Mouse (Mus musculus): Measurements from ENCODE around the gene Tnrc6b. TPM values are rescaled to one million over a fixed set of nuclear protein-coding genes. Genes with fewer than 3 reads are reported as not detected.
A peak's percentile ranks its signal among the peaks of the same experiment; 100 is the strongest.

Tnrc6b gene
- polyA plus RNA-seq, 1 experiment from 2014 or later = 24.9 TPM

DNA sequence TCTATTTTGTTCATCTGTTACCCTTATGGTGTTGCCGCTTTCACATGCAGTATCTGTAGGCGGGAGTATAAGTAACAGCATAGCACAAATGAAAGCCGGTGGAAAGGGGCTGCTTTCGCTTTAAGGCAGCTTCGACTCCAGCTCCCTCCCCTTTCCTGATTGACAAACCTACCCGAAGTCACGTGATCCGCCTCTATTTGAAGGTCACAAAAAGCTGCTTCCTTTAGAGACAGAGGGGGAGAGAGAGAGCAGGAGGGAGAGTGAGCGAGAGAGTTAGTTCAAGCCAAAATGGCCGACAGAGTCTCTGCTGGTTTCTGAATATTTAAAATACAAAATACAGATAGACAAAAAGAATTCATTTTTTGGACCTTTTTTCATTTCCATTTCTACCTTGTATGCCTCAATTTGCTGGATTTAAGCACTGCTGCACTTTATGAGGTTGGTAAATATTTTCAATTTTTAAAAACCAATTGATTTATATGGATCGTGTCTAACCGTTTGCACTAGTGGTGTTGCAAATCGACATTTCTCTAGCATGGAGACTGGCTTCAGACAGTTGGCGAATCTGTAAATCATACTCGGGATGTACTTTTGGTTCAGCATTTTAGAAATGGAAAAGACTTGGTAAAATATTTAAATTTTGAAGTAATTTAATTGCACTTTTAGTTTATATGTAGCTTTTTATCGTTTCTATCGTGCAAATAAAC, 87.4 kb downstream of the Tnrc6b start:
- Histone ChIP-seq H3K36me3 (ENCODE audit: control insufficient read depth, insufficient read depth, low read length) (no peaks in the 10 kb centered on the region), H3K27me3 (ENCODE audit: control insufficient read depth, insufficient read depth, low read length) (no peaks in the 10 kb centered on the region), H3K4me2 (replicated peaks; ENCODE audit: low read depth, low read length) (peak overlapping the region; percentile 31), H3K4me3 (ENCODE audit: low read depth, low read length) (peak overlapping the region; percentile 61), H3K4me1 (replicated peaks; ENCODE audit: control insufficient read depth, insufficient read depth, low read length) (peaks cover 6% of the 10 kb centered on the region; the same call in 1 of the 2 replicates), H3K9ac (ENCODE audit: low read depth, low read length) (peak overlapping the region; percentile 79), H3K9me3 (ENCODE audit: control insufficient read depth, low read length) (no peaks in the 10 kb centered on the region), H3K27ac (ENCODE audit: low read depth, low read length) (peak overlapping the region; percentile 90)
- peak; percentile 94 for DNase-seq (ENCODE audit: low spot score)
- WGBS = 1% methylated on average over 17 of the region's 17 CpGs
- ATAC-seq (ENCODE audit: low FRiP score) = peak; percentile 87

DNA sequence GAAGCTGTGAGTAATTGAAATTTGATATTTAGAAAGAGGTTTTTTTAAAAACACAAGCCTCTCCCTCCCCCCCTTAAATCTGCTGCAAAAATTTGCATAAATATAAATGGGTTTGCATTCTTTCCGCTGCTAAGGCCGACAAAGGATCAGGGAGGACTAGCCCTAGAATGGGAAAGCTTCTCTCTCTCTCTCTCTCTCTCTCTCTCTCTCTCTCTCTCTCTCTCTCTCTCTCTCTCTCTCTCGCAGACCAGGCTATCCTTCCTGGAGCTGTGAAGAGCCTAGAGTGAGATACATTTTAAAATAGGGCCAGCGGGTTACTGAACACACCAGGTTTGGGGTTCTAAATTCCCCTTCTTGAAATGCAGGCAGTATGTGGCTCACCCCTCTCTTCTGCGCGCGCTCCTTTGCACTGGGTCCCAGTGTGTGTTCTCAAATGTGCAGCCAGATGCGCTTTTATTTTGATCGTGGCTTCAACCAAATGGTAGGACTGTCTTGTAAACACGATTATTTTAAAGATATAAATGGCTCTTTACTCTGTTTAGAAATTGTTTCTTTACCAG, 88.0 kb downstream of the Tnrc6b start:
- peak overlapping the region; percentile 90 for H3K27ac ChIP-seq (ENCODE audit: low read depth, low read length)
- H3K36me3 ChIP-seq (ENCODE audit: control insufficient read depth, insufficient read depth, low read length) = no peaks in the 10 kb centered on the region
- H3K4me2 ChIP-seq (replicated peaks; ENCODE audit: low read depth, low read length) = peak overlapping the region; percentile 47
- ATAC-seq (ENCODE audit: low FRiP score) (peak; percentile 46; the same call in 1 of the 2 replicates), DNase-seq (ENCODE audit: low spot score) (peak; percentile 75)
- H3K4me3 ChIP-seq (ENCODE audit: low read depth, low read length) = peak overlapping the region; percentile 61
- under 1% methylated on average over 10 of the region's 10 CpGs for WGBS
- H3K9me3 ChIP-seq (ENCODE audit: control insufficient read depth, low read length) = no peaks in the 10 kb centered on the region
- H3K9ac ChIP-seq (ENCODE audit: low read depth, low read length) = peak overlapping the region; percentile 79
- H3K4me1 ChIP-seq (replicated peaks; ENCODE audit: control insufficient read depth, insufficient read depth, low read length) = peaks cover 7% of the 10 kb centered on the region; the same call in 1 of the 2 replicates
- no peaks in the 10 kb centered on the region for H3K27me3 ChIP-seq (ENCODE audit: control insufficient read depth, insufficient read depth, low read length)

DNA sequence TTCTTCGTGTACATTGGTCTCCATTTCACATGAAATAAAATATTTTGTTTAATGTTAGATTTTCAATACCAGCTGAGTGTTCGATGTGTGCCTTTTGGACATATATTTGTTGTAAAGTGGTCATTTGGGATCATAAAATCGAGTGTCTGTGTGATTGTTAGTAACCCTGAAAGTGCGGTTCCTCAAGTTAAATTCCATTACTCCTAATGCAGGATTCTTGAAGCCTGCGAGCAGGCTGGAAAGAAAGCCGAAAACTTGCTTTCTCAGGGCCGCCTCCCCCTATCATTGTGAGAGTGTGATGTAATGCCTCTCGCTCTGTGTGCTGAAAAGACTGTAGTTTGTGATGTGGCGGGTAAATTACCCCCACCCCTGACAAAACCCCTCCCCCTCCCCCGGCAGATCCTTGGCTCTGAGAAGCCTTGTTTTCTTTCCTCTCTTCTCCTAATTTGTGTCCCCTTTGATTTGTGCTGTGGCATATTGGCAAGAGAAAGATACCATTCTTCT, 88.6 kb downstream of the Tnrc6b start:
- H3K9me3 ChIP-seq (ENCODE audit: control insufficient read depth, low read length) = no peaks in the 10 kb centered on the region
- DNase-seq (ENCODE audit: low spot score) (peak; percentile 76), ATAC-seq (ENCODE audit: low FRiP score) (peak; percentile 49)
- peaks cover 7% of the 10 kb centered on the region; the same call in 1 of the 2 replicates for H3K4me1 ChIP-seq (replicated peaks; ENCODE audit: control insufficient read depth, insufficient read depth, low read length)
- H3K9ac ChIP-seq (ENCODE audit: low read depth, low read length) = peak overlapping the region; percentile 79
- peak overlapping the region; percentile 61 for H3K4me3 ChIP-seq (ENCODE audit: low read depth, low read length)
- peak overlapping the region; percentile 47 for H3K4me2 ChIP-seq (replicated peaks; ENCODE audit: low read depth, low read length)
- H3K36me3 ChIP-seq (ENCODE audit: control insufficient read depth, insufficient read depth, low read length) = no peaks in the 10 kb centered on the region
- no peaks in the 10 kb centered on the region for H3K27me3 ChIP-seq (ENCODE audit: control insufficient read depth, insufficient read depth, low read length)
- WGBS = under 1% methylated on average over 10 of the region's 10 CpGs
- H3K27ac ChIP-seq (ENCODE audit: low read depth, low read length) = peak overlapping the region; percentile 90

DNA sequence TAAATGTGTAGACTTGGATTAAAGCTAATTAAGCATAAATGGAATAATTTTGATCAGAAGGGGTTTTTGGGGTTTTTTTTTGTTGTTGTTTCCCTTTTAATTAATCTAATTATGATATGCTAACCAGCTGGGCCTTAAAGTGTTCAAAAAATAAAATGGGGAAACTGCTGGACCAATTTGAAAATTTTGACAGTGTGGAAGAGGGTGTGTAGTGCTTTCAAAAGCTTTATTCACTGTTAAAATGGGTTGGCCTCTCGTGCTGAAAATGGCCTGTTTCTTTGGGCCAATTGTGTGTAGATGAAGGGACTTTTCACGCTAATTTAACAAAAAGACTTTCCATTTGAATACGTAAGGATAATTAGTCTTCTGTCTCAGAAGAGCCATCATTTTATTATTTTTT, 89.1 kb downstream of the Tnrc6b start:
- H3K4me2 ChIP-seq (replicated peaks; ENCODE audit: low read depth, low read length) = peak overlapping the region; percentile 47
- H3K9ac ChIP-seq (ENCODE audit: low read depth, low read length) = peak overlapping the region; percentile 34; the same call in 1 of the 2 replicates
- ATAC-seq (ENCODE audit: low FRiP score) (no peak), DNase-seq (ENCODE audit: low spot score) (peak; percentile 20)
- WGBS = 21% methylated on average over 3 of the region's 3 CpGs
- no peaks in the 10 kb centered on the region for H3K9me3 ChIP-seq (ENCODE audit: control insufficient read depth, low read length)
- H3K27ac ChIP-seq (ENCODE audit: low read depth, low read length) = no peak overlapping the region
- peaks cover 7% of the 10 kb centered on the region; the same call in 1 of the 2 replicates for H3K4me1 ChIP-seq (replicated peaks; ENCODE audit: control insufficient read depth, insufficient read depth, low read length)
- H3K36me3 ChIP-seq (ENCODE audit: control insufficient read depth, insufficient read depth, low read length) = no peaks in the 10 kb centered on the region
- no peaks in the 10 kb centered on the region for H3K27me3 ChIP-seq (ENCODE audit: control insufficient read depth, insufficient read depth, low read length)
- H3K4me3 ChIP-seq (ENCODE audit: low read depth, low read length) = peak overlapping the region; percentile 61

DNA sequence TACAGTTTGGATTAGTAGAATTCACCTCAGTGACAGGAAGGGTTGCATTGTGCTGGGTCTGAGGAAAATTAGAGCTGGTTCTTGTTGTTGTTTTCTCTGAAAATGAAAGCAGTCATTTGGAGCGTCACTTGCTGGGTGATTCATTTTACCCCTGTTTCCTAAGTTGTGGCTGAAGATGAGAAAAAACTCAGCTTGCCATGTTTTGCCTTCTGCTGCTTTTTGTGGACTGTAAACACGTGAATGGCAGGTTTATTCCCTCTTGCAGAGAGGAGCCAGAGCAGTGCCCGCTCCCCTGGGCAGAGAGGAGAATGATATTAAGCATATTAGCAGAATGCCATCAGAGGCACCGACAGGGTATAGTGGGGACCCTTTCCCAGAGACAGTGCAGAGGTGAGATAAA, 89.7 kb downstream of the Tnrc6b start:
- Histone ChIP-seq H3K9ac (ENCODE audit: low read depth, low read length) (peak overlapping the region; percentile 34; the same call in 1 of the 2 replicates), H3K4me3 (ENCODE audit: low read depth, low read length) (peak overlapping the region; percentile 61), H3K36me3 (ENCODE audit: control insufficient read depth, insufficient read depth, low read length) (no peaks in the 10 kb centered on the region), H3K4me2 (replicated peaks; ENCODE audit: low read depth, low read length) (peak overlapping the region; percentile 47), H3K27ac (ENCODE audit: low read depth, low read length) (no peak overlapping the region), H3K27me3 (ENCODE audit: control insufficient read depth, insufficient read depth, low read length) (no peaks in the 10 kb centered on the region), H3K4me1 (replicated peaks; ENCODE audit: control insufficient read depth, insufficient read depth, low read length) (peaks cover 7% of the 10 kb centered on the region; the same call in 1 of the 2 replicates), H3K9me3 (ENCODE audit: control insufficient read depth, low read length) (no peaks in the 10 kb centered on the region)
- 26% methylated on average over 4 of the region's 4 CpGs for WGBS
- ATAC-seq (ENCODE audit: low FRiP score) (no peak), DNase-seq (ENCODE audit: low spot score) (peak; percentile 12)

DNA sequence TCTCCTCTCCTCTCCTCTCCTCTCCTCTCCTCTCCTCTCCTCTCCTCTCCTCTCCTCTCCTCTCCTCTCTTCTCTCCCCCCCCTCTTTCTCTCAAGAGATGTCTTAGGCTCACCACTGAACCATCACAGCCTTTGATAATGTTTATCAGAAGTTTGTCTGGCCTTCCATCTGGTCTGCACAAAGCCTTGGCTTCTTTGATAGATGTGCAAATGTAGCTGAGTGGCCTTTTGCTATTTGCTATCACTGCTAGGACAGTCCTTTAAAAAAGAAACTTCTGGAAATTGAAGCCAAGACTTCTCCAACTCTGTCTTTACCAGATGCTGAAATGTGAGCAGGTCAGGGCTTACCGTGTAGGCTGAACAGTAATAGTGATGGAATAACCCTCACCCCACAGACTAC, 90.5 kb downstream of the Tnrc6b start:
- ATAC-seq (ENCODE audit: low FRiP score) (no peak), DNase-seq (ENCODE audit: low spot score) (no peak)
- Histone ChIP-seq H3K27ac (ENCODE audit: low read depth, low read length) (no peak overlapping the region), H3K36me3 (ENCODE audit: control insufficient read depth, insufficient read depth, low read length) (no peaks in the 10 kb centered on the region), H3K9ac (ENCODE audit: low read depth, low read length) (no peak overlapping the region), H3K9me3 (ENCODE audit: control insufficient read depth, low read length) (no peaks in the 10 kb centered on the region), H3K4me2 (replicated peaks; ENCODE audit: low read depth, low read length) (peak overlapping the region; percentile 21), H3K4me1 (replicated peaks; ENCODE audit: control insufficient read depth, insufficient read depth, low read length) (peaks cover 7% of the 10 kb centered on the region; the same call in 1 of the 2 replicates), H3K27me3 (ENCODE audit: control insufficient read depth, insufficient read depth, low read length) (no peaks in the 10 kb centered on the region), H3K4me3 (ENCODE audit: low read depth, low read length) (no peak overlapping the region)
- 52% methylated on average over 1 of the region's 1 CpGs for WGBS

DNA sequence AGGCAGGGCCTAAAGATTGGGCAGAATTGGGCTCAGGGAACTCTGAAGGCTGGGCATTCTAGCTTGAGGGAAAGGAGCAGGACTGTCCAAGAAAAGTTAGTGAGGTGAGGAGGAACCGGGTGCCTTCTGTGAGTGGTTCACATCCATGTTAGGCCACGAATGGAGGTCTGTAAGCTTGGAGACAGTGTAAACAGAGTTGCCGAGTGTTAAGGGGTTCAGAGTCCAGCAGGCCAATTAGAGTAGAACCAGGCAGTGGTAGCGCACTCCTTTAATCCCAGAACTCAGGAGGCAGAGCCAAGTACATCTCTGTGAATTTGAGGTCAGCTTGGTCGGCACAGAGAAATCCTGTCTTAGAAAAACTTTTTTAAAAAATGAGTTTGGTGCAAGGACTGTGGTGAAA, 96.0 kb downstream of the Tnrc6b start:
- Histone ChIP-seq H3K4me2 (replicated peaks; ENCODE audit: low read depth, low read length) (no peak overlapping the region), H3K4me1 (replicated peaks; ENCODE audit: control insufficient read depth, insufficient read depth, low read length) (0 out of 2 replicates have a peak, but pooled peaks cover 2% of the 10 kb centered on the region), H3K9me3 (ENCODE audit: control insufficient read depth, low read length) (no peaks in the 10 kb centered on the region), H3K9ac (ENCODE audit: low read depth, low read length) (no peak overlapping the region), H3K36me3 (ENCODE audit: control insufficient read depth, insufficient read depth, low read length) (no peaks in the 10 kb centered on the region), H3K4me3 (ENCODE audit: low read depth, low read length) (no peak overlapping the region), H3K27ac (ENCODE audit: low read depth, low read length) (no peak overlapping the region), H3K27me3 (ENCODE audit: control insufficient read depth, insufficient read depth, low read length) (no peaks in the 10 kb centered on the region)
- WGBS = 86% methylated on average over 5 of the region's 5 CpGs
- ATAC-seq (ENCODE audit: low FRiP score) (no peak), DNase-seq (ENCODE audit: low spot score) (no peak)

DNA sequence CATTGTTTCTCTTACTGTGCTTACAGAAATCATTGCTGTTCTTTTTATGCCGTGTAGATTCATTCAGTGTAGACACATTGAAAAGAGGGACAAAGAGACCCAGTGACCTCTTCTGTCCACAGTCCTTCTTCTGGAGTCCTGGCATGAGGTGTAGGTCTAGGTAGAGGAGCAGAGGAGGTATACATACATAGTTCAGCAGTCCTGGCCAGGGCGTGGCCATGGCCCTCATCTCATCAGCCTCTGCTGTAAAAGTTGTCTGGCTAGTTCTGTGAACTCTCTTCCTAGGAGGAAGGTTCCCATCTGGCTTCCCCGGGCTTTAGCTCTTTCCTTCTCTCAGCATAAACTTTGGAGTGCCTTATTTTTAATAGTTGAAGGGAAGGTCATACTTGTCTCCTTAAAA, 99.1 kb downstream of the Tnrc6b start:
- Histone ChIP-seq H3K27ac (ENCODE audit: low read depth, low read length) (no peak overlapping the region), H3K9ac (ENCODE audit: low read depth, low read length) (no peak overlapping the region), H3K4me2 (replicated peaks; ENCODE audit: low read depth, low read length) (no peak overlapping the region), H3K4me1 (replicated peaks; ENCODE audit: control insufficient read depth, insufficient read depth, low read length) (no peaks in the 10 kb centered on the region), H3K9me3 (ENCODE audit: control insufficient read depth, low read length) (no peaks in the 10 kb centered on the region), H3K27me3 (ENCODE audit: control insufficient read depth, insufficient read depth, low read length) (no peaks in the 10 kb centered on the region), H3K4me3 (ENCODE audit: low read depth, low read length) (no peak overlapping the region), H3K36me3 (ENCODE audit: control insufficient read depth, insufficient read depth, low read length) (no peaks in the 10 kb centered on the region)
- WGBS = 94% methylated on average over 3 of the region's 3 CpGs
- ATAC-seq (ENCODE audit: low FRiP score) (no peak), DNase-seq (ENCODE audit: low spot score) (no peak)

All from hindbrain, embryonic 11.5 days (tissue).